Mouse (Mus musculus): ENCODE measurements around the gene Ncaph.

- TF ChIP-seq CTCF (IDR thresholded peaks at IDR 0.05; ENCODE audit: borderline replicate concordance, insufficient read depth, low read depth, low read length): no peak
- no peak for TF ChIP-seq POLR2A (IDR thresholded peaks at IDR 0.05; ENCODE audit: borderline replicate concordance, insufficient read depth, low read length)
Measured at GRCm38 (mm10) chr2:127070879-127071278, 62.9 kb downstream of the Ncaph start.
